Comparison of ENCODE assay signal across 29 mouse cellular contexts in genomic region chr11:19959006-19959405, GRCm38 (mm10). TPM values are rescaled to one million over a fixed set of nuclear protein-coding genes. Genes with fewer than 3 reads are reported as not detected.
A peak's percentile ranks its signal among the peaks of the same experiment; 100 is the strongest.
DNase-seq lines count a peak whose midpoint lies in the region; ATAC-seq and TF ChIP-seq lines count a peak whose summit lies in the region.
"Had no signal": no experiment of that assay in that cellular context is flagged by ENCODE, and none has a peak within 500 bp of the region (broad histone marks: within the 10 kb centered on the region; RNA-seq: fewer than 3 reads in every experiment).

No protein-coding gene starts in this region.

- no peak overlapping the region for H3K4me3 ChIP-seq in ES-Bruce4 (ENCODE audit: low read depth, low read length)
- H3K4me3 ChIP-seq in embryonic facial prominence, embryonic 15.5 days (replicated peaks) = no peak overlapping the region
- H3K4me3 ChIP-seq in stomach, embryonic 15.5 days (replicated peaks) = no peak overlapping the region
- no peak overlapping the region for H3K4me3 ChIP-seq in hindbrain, embryonic 10.5 days
- no peak overlapping the region for H3K4me3 ChIP-seq in cerebellum, adult 2 months (replicated peaks; ENCODE audit: insufficient read depth, low read depth, low read length)
- H3K4me3 ChIP-seq: erythroblast, embryonic 14.5 days; forebrain, embryonic 10.5 days; forebrain, embryonic 13.5 days; heart, embryonic 12.5 days; heart, embryonic 15.5 days had no signal

- TF ChIP-seq CTCF in ES-Bruce4 (IDR thresholded peaks at IDR 0.05; ENCODE audit: low read depth, low read length) = no peak
- TF ChIP-seq CTCF in cerebellum, adult 2 months (IDR thresholded peaks at IDR 0.05; ENCODE audit: borderline replicate concordance, insufficient read depth, low read depth, low read length) = no peak

- peak overlapping the region; percentile 60 for H3K27ac ChIP-seq in ES-Bruce4 (ENCODE audit: insufficient read depth, low read length)
- H3K27ac ChIP-seq in embryonic facial prominence, embryonic 15.5 days (replicated peaks) = 0 out of 2 replicates have a peak overlapping the region, but pooled peaks have one; percentile 18
- peak overlapping the region; percentile 46; the same call in 1 of the 2 replicates for H3K27ac ChIP-seq in stomach, embryonic 15.5 days
- H3K27ac ChIP-seq in hindbrain, embryonic 10.5 days = no peak overlapping the region
- no peak overlapping the region for H3K27ac ChIP-seq in cerebellum, adult 2 months (ENCODE audit: insufficient read depth, low read length)
- H3K27ac ChIP-seq: forebrain, embryonic 10.5 days; forebrain, embryonic 13.5 days; heart, embryonic 15.5 days; hindbrain, embryonic 14.5 days; hindbrain, postnatal 0 days had no signal

- TF ChIP-seq EP300 in ES-Bruce4 (IDR thresholded peaks at IDR 0.05; ENCODE audit: insufficient read depth, low read depth, low read length) = no peak

- peak; percentile 24; the same call in 1 of the 2 replicates for ATAC-seq in frontal cortex, adult (ENCODE audit: low TSS enrichment)
- no peak for ATAC-seq in embryonic facial prominence, embryonic 15.5 days (ENCODE audit: insufficient number of reproducible peaks, low FRiP score, low TSS enrichment, low read depth)
- ATAC-seq in stomach, embryonic 15.5 days (ENCODE audit: insufficient read depth, low FRiP score, low read depth) = no peak
- ATAC-seq: CD4-positive, CD25-positive, alpha-beta regulatory T cell, adult 4 months; forebrain, embryonic 13.5 days; forebrain, embryonic 16.5 days; hindbrain, postnatal 0 days; inflammation-experienced regulatory T-cells, adult 6 months; intestine, embryonic 16.5 days; Patski had no signal

- no peaks in the 10 kb centered on the region for H3K27me3 ChIP-seq in ES-Bruce4 (ENCODE audit: control insufficient read depth, insufficient read depth, low read length, poor library complexity, severe bottlenecking)
- no peaks in the 10 kb centered on the region for H3K27me3 ChIP-seq in embryonic facial prominence, embryonic 15.5 days
- no peaks in the 10 kb centered on the region for H3K27me3 ChIP-seq in stomach, embryonic 15.5 days (replicated peaks)
- H3K27me3 ChIP-seq in hindbrain, embryonic 10.5 days (ENCODE audit: insufficient read depth, poor library complexity, severe bottlenecking) = no peaks in the 10 kb centered on the region
- H3K27me3 ChIP-seq in cerebellum, adult 2 months (ENCODE audit: control insufficient read depth, insufficient read depth, low read length) = no peaks in the 10 kb centered on the region
- H3K27me3 ChIP-seq: forebrain, embryonic 13.5 days; heart, embryonic 12.5 days; heart, embryonic 15.5 days; Patski had no signal

- H3K9me3 ChIP-seq in ES-Bruce4 (replicated peaks; ENCODE audit: control insufficient read depth, insufficient read depth, low read length, poor library complexity, severe bottlenecking) = no peaks in the 10 kb centered on the region
- no peaks in the 10 kb centered on the region for H3K9me3 ChIP-seq in embryonic facial prominence, embryonic 15.5 days (replicated peaks)
- H3K9me3 ChIP-seq in stomach, embryonic 15.5 days = no peaks in the 10 kb centered on the region
- H3K9me3 ChIP-seq in hindbrain, embryonic 10.5 days = no peaks in the 10 kb centered on the region
- H3K9me3 ChIP-seq: forebrain, embryonic 10.5 days; forebrain, embryonic 13.5 days; heart, embryonic 12.5 days; heart, embryonic 15.5 days had no signal

- H3K9ac ChIP-seq in ES-Bruce4 (ENCODE audit: low read depth, poor library complexity, severe bottlenecking) = no peak overlapping the region
- no peak overlapping the region for H3K9ac ChIP-seq in embryonic facial prominence, embryonic 15.5 days
- H3K9ac ChIP-seq in stomach, embryonic 15.5 days = no peak overlapping the region
- H3K9ac ChIP-seq: forebrain, embryonic 13.5 days; heart, embryonic 12.5 days; heart, embryonic 15.5 days; hindbrain, embryonic 14.5 days had no signal

- DNase-seq in frontal cortex, postnatal 25 days (ENCODE audit: low spot score in 2 of 2) = no peak
- DNase-seq in hindbrain, embryonic 10.5 days (ENCODE audit: low spot score) = no peak
- DNase-seq in right cerebral cortex, adult 18-20 months = no peak
- no peak for DNase-seq in cerebellum, adult 2 months
- DNase-seq: adrenal gland, postnatal 10 days; adrenal gland, postnatal 36 days; cerebellum, adult 18-20 months; cerebellum, adult 9-11 months; cerebellum, postnatal 25 days; gastrocnemius, postnatal 25 days; heart, adult 18-20 months; heart, postnatal 10 days; heart, postnatal 36 days had no signal

- no peak for TF ChIP-seq POLR2A in ES-Bruce4 (IDR thresholded peaks at IDR 0.05; ENCODE audit: insufficient read depth, low read length)
- TF ChIP-seq POLR2A in cerebellum, adult 2 months (IDR thresholded peaks at IDR 0.05; ENCODE audit: borderline replicate concordance, insufficient read depth, low read length) = no peak

- H3K4me2 ChIP-seq in embryonic facial prominence, embryonic 15.5 days (replicated peaks) = no peak overlapping the region
- no peak overlapping the region for H3K4me2 ChIP-seq in stomach, embryonic 15.5 days
- H3K4me2 ChIP-seq: forebrain, embryonic 13.5 days; heart, embryonic 12.5 days; heart, embryonic 15.5 days; hindbrain, embryonic 14.5 days had no signal

- 64% methylated on average over 3 of the region's 3 CpGs for WGBS in embryonic facial prominence, embryonic 15.5 days
- WGBS in stomach, embryonic 15.5 days = 78% methylated on average over 3 of the region's 3 CpGs
- WGBS in hindbrain, embryonic 10.5 days = 91% methylated on average over 3 of the region's 3 CpGs
- WGBS in cerebellum, adult 2 months = 47% methylated on average over 3 of the region's 3 CpGs

- peaks cover 13% of the 10 kb centered on the region for H3K36me3 ChIP-seq in ES-Bruce4 (ENCODE audit: control insufficient read depth, insufficient read depth, low read length, poor library complexity, severe bottlenecking)
- no peaks in the 10 kb centered on the region for H3K36me3 ChIP-seq in embryonic facial prominence, embryonic 15.5 days
- H3K36me3 ChIP-seq in stomach, embryonic 15.5 days = no peaks in the 10 kb centered on the region
- H3K36me3 ChIP-seq in hindbrain, embryonic 10.5 days = peaks cover 24% of the 10 kb centered on the region; the same call in 1 of the 2 replicates
- H3K36me3 ChIP-seq: heart, embryonic 12.5 days; heart, embryonic 15.5 days had no signal

- peaks cover 6% of the 10 kb centered on the region for H3K4me1 ChIP-seq in ES-Bruce4 (ENCODE audit: control insufficient read depth, insufficient read depth, low read length)
- H3K4me1 ChIP-seq in embryonic facial prominence, embryonic 15.5 days = peaks cover 57% of the 10 kb centered on the region
- H3K4me1 ChIP-seq in stomach, embryonic 15.5 days = peaks cover 21% of the 10 kb centered on the region
- H3K4me1 ChIP-seq in hindbrain, embryonic 10.5 days (replicated peaks) = peaks cover 21% of the 10 kb centered on the region
- peaks cover 55% of the 10 kb centered on the region for H3K4me1 ChIP-seq in cerebellum, adult 2 months (ENCODE audit: control insufficient read depth, insufficient read depth, low read length)

RNA-seq across cellular contexts. Expression of gene Spred2, which starts 34.8 kb away (rescaled TPM):
- polyA plus RNA-seq in ES-Bruce4 (2011; ENCODE audit: insufficient read depth, insufficient read length, low read depth, missing spikeins) = 41.9 and 43.5 TPM in 2 replicates
- 8.5 and 9.7 TPM in 2 replicates for polyA plus RNA-seq in embryonic facial prominence, embryonic 15.5 days (2015; fragmentation: Nextera tagmentation; extraction: Ambion mirVana)
- polyA plus RNA-seq in stomach, embryonic 15.5 days (2015; fragmentation: Nextera tagmentation; extraction: Ambion mirVana) = 7.0 and 7.4 TPM in 2 replicates
- polyA plus RNA-seq in hindbrain, embryonic 10.5 days (2016; fragmentation: Nextera tagmentation; extraction: Ambion mirVana) = 4.7 and 6.3 TPM in 2 replicates
- 40.3 and 40.6 TPM in 2 replicates for polyA plus RNA-seq in cerebellum, adult 2 months (2012; rRNA removed)

Comparison
In these comparisons a context has a peak if more than half of its experiments do, and no peak if none do; other contexts are left out.
1. H3K27ac ChIP-seq: peak in ES-Bruce4 (single experiment), embryonic facial prominence, embryonic 15.5 days (single experiment) and stomach, embryonic 15.5 days (single experiment); none in hindbrain, embryonic 10.5 days (single experiment) and cerebellum, adult 2 months (single experiment).